Comparison of ENCODE assay signal across 8 mouse cellular contexts in the genomic region with DNA sequence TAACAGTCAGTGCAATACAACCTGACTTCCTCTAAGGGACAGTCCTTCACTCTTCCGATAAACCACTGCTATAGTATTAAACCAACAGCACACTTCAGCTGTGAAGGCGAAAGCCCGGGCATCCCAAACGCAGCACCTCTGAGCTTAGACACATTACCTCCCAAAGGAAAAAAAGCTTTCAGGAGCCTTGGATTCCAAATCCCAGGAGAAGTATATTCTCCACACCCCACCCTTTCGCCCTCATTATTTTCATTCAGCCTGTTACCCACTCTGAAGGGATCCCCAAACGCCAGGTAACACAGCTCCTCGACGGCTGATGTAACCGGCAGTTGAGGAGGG. TPM values are rescaled to one million over a fixed set of nuclear protein-coding genes. Genes with fewer than 3 reads are reported as not detected.
DNase-seq lines count a peak whose midpoint lies in the region; ATAC-seq and TF ChIP-seq lines count a peak whose summit lies in the region.

No protein-coding gene starts in this region.

- no peak; the same call in 1 of the 2 replicates for ATAC-seq in embryonic facial prominence, embryonic 11.5 days (replicated peaks; ENCODE audit: insufficient number of reproducible peaks, low FRiP score, low TSS enrichment, low read depth)
- no peak for ATAC-seq in hindbrain, embryonic 16.5 days
- no peak for ATAC-seq in midbrain, embryonic 16.5 days
- ATAC-seq in CD4-positive, CD25-positive, alpha-beta regulatory T cell, adult 4 months, result no peak

- peak overlapping the region; percentile 98 for H3K27ac ChIP-seq in layer of hippocampus, adult 2 months
- H3K27ac ChIP-seq in embryonic facial prominence, embryonic 11.5 days (replicated peaks; ENCODE audit: low read depth, low read length), result peak overlapping the region; percentile 99
- peak overlapping the region; percentile 100 for H3K27ac ChIP-seq in hindbrain, embryonic 16.5 days (ENCODE audit: low read depth, low read length)
- H3K27ac ChIP-seq in midbrain, embryonic 16.5 days (ENCODE audit: low read length), result peak overlapping the region; percentile 100

- peak overlapping the region; percentile 100 for H3K4me3 ChIP-seq in layer of hippocampus, adult 2 months
- H3K4me3 ChIP-seq in embryonic facial prominence, embryonic 11.5 days (ENCODE audit: low read depth, low read length), result peak overlapping the region; percentile 100
- H3K4me3 ChIP-seq in hindbrain, embryonic 16.5 days (ENCODE audit: low read length), result peak overlapping the region; percentile 100
- H3K4me3 ChIP-seq in midbrain, embryonic 16.5 days (ENCODE audit: low read depth, low read length), result peak overlapping the region; percentile 100

- no peak for TF ChIP-seq CTCF in layer of hippocampus, adult 2 months (conservative IDR thresholded peaks at IDR 0.05)

- H3K9me3 ChIP-seq in embryonic facial prominence, embryonic 11.5 days (replicated peaks; ENCODE audit: control insufficient read depth, low read length), result no peaks in the 10 kb centered on the region
- H3K9me3 ChIP-seq in hindbrain, embryonic 16.5 days (ENCODE audit: control insufficient read depth, low read length), result no peaks in the 10 kb centered on the region
- H3K9me3 ChIP-seq in midbrain, embryonic 16.5 days (replicated peaks; ENCODE audit: control insufficient read depth, low read length, poor library complexity, severe bottlenecking), result no peaks in the 10 kb centered on the region

- H3K4me2 ChIP-seq in embryonic facial prominence, embryonic 11.5 days (ENCODE audit: low read depth, low read length), result peak overlapping the region; percentile 60
- peak overlapping the region; percentile 84 for H3K4me2 ChIP-seq in hindbrain, embryonic 16.5 days (ENCODE audit: low read length)
- H3K4me2 ChIP-seq in midbrain, embryonic 16.5 days (ENCODE audit: low read length), result peak overlapping the region; percentile 67

- WGBS in embryonic facial prominence, embryonic 11.5 days, result 6% methylated on average over 9 of the region's 9 CpGs
- WGBS in hindbrain, embryonic 16.5 days, result 2% methylated on average over 9 of the region's 9 CpGs
- 3% methylated on average over 9 of the region's 9 CpGs for WGBS in midbrain, embryonic 16.5 days

- peak overlapping the region; percentile 45 for H3K9ac ChIP-seq in embryonic facial prominence, embryonic 11.5 days (replicated peaks; ENCODE audit: low read length)
- H3K9ac ChIP-seq in hindbrain, embryonic 16.5 days (ENCODE audit: low read depth, low read length), result peak overlapping the region; percentile 99
- peak overlapping the region; percentile 100 for H3K9ac ChIP-seq in midbrain, embryonic 16.5 days (ENCODE audit: low read depth, low read length)

- H3K36me3 ChIP-seq in embryonic facial prominence, embryonic 11.5 days (replicated peaks; ENCODE audit: control insufficient read depth, insufficient read depth, low read depth, low read length), result peaks cover 17% of the 10 kb centered on the region
- peaks cover 38% of the 10 kb centered on the region for H3K36me3 ChIP-seq in hindbrain, embryonic 16.5 days (ENCODE audit: control insufficient read depth, insufficient read depth, low read length)
- H3K36me3 ChIP-seq in midbrain, embryonic 16.5 days (ENCODE audit: control insufficient read depth, insufficient read depth, low read length), result peaks cover 33% of the 10 kb centered on the region

- no peaks in the 10 kb centered on the region for H3K4me1 ChIP-seq in embryonic facial prominence, embryonic 11.5 days (ENCODE audit: control insufficient read depth, insufficient read depth, low read length)
- peaks cover 12% of the 10 kb centered on the region for H3K4me1 ChIP-seq in hindbrain, embryonic 16.5 days (ENCODE audit: control insufficient read depth, insufficient read depth, low read depth, low read length)
- H3K4me1 ChIP-seq in midbrain, embryonic 16.5 days (ENCODE audit: control insufficient read depth, insufficient read depth, low read length), result peaks cover 16% of the 10 kb centered on the region

- no peaks in the 10 kb centered on the region for H3K27me3 ChIP-seq in embryonic facial prominence, embryonic 11.5 days (ENCODE audit: control insufficient read depth, insufficient read depth, low read length)
- no peaks in the 10 kb centered on the region for H3K27me3 ChIP-seq in hindbrain, embryonic 16.5 days (replicated peaks; ENCODE audit: control insufficient read depth, insufficient read depth, low read length)
- no peaks in the 10 kb centered on the region for H3K27me3 ChIP-seq in midbrain, embryonic 16.5 days (ENCODE audit: control insufficient read depth, insufficient read depth, low read depth, low read length)

- no peak for DNase-seq in layer of hippocampus, adult 2 months (ENCODE audit: low spot score in 2 of 2)
- DNase-seq in layer of hippocampus, postnatal 36 days, result no peak
- DNase-seq in embryonic facial prominence, embryonic 11.5 days (ENCODE audit: low spot score), result no peak
- no peak for DNase-seq in urinary bladder, postnatal 4 days (ENCODE audit: low spot score in 2 of 2)
- DNase-seq in frontal cortex, adult 2 months (ENCODE audit: extremely low spot score in 1 of 2, low spot score in 1 of 2), result no peak

RNA-seq across cellular contexts. Expression of a gene that starts 1.6 kb away (rescaled TPM):
- 100 to 1,000 TPM; 132 to 133 TPM for total RNA-seq in layer of hippocampus, adult 2 months (2021)
- 100 to 1,000 TPM; 113 to 134 TPM for total RNA-seq in layer of hippocampus, postnatal 36 days (2021)
- 44.8 and 46.2 TPM in 2 replicates for polyA plus RNA-seq in embryonic facial prominence, embryonic 11.5 days (2014; fragmentation: Nextera tagmentation; extraction: Ambion mirVana)
- polyA plus RNA-seq in hindbrain, embryonic 16.5 days (2015; fragmentation: Nextera tagmentation; extraction: Ambion mirVana), result 48.1 and 59.7 TPM in 2 replicates
- polyA plus RNA-seq in midbrain, embryonic 16.5 days (2015; fragmentation: Nextera tagmentation; extraction: Ambion mirVana), result 66.9 and 68.8 TPM in 2 replicates
- 10 to 100 TPM; 15.6 to 17.4 TPM for polyA plus RNA-seq in CD4-positive, CD25-positive, alpha-beta regulatory T cell, adult 4 months (2017; shearing (Covaris generic))
- polyA plus RNA-seq in frontal cortex, adult 2 months (2012; rRNA removed), result 144 and 153 TPM in 2 replicates

RNA-seq across cellular contexts. Expression of a gene that starts 14.5 kb away (rescaled TPM):
- total RNA-seq in layer of hippocampus, adult 2 months (2021), result 10 to 100 TPM; 81.9 to 86.7 TPM
- 10 to 100 TPM; 88.9 to 94.0 TPM for total RNA-seq in layer of hippocampus, postnatal 36 days (2021)
- 158 and 159 TPM in 2 replicates for polyA plus RNA-seq in embryonic facial prominence, embryonic 11.5 days (2014; fragmentation: Nextera tagmentation; extraction: Ambion mirVana)
- 136 and 137 TPM in 2 replicates for polyA plus RNA-seq in hindbrain, embryonic 16.5 days (2015; fragmentation: Nextera tagmentation; extraction: Ambion mirVana)
- polyA plus RNA-seq in midbrain, embryonic 16.5 days (2015; fragmentation: Nextera tagmentation; extraction: Ambion mirVana), result 121 and 127 TPM in 2 replicates
- polyA plus RNA-seq in CD4-positive, CD25-positive, alpha-beta regulatory T cell, adult 4 months (2017; shearing (Covaris generic)), result 10 to 100 TPM; 79.8 to 89.2 TPM
- polyA plus RNA-seq in frontal cortex, adult 2 months (2012; rRNA removed), result 97.2 and 102 TPM in 2 replicates

RNA-seq across cellular contexts. Expression of a gene that starts 26.4 kb away (rescaled TPM):
- total RNA-seq in layer of hippocampus, adult 2 months (2021), result 10 to 100 TPM; 69.1 to 70.1 TPM
- 10 to 100 TPM; 72.5 to 73.2 TPM for total RNA-seq in layer of hippocampus, postnatal 36 days (2021)
- polyA plus RNA-seq in embryonic facial prominence, embryonic 11.5 days (2014; fragmentation: Nextera tagmentation; extraction: Ambion mirVana), result 36.3 and 39.3 TPM in 2 replicates
- 70.7 and 76.5 TPM in 2 replicates for polyA plus RNA-seq in hindbrain, embryonic 16.5 days (2015; fragmentation: Nextera tagmentation; extraction: Ambion mirVana)
- 76.8 and 79.6 TPM in 2 replicates for polyA plus RNA-seq in midbrain, embryonic 16.5 days (2015; fragmentation: Nextera tagmentation; extraction: Ambion mirVana)
- polyA plus RNA-seq in CD4-positive, CD25-positive, alpha-beta regulatory T cell, adult 4 months (2017; shearing (Covaris generic)), result 10 to 100 TPM; 11.5 to 13.1 TPM
- 60.5 and 63.7 TPM in 2 replicates for polyA plus RNA-seq in frontal cortex, adult 2 months (2012; rRNA removed)

RNA-seq across cellular contexts. Expression of a gene that starts 38.7 kb away (rescaled TPM):
- total RNA-seq in layer of hippocampus, adult 2 months (2021), result under 1 TPM; 0.81 to 0.84 TPM
- total RNA-seq in layer of hippocampus, postnatal 36 days (2021), result under 1 TPM; 0.55 to 0.63 TPM
- 6.6 and 6.7 TPM in 2 replicates for polyA plus RNA-seq in embryonic facial prominence, embryonic 11.5 days (2014; fragmentation: Nextera tagmentation; extraction: Ambion mirVana)
- 0.56 and 14.3 TPM in 2 replicates for polyA plus RNA-seq in hindbrain, embryonic 16.5 days (2015; fragmentation: Nextera tagmentation; extraction: Ambion mirVana)
- polyA plus RNA-seq in midbrain, embryonic 16.5 days (2015; fragmentation: Nextera tagmentation; extraction: Ambion mirVana), result 0.39 and 0.71 TPM in 2 replicates
- polyA plus RNA-seq in CD4-positive, CD25-positive, alpha-beta regulatory T cell, adult 4 months (2017; shearing (Covaris generic)), result under 1 TPM; 0.18 to 0.38 TPM
- 1.2 and 1.9 TPM in 2 replicates for polyA plus RNA-seq in frontal cortex, adult 2 months (2012; rRNA removed)

Comparison
In these comparisons a context has a peak if more than half of its experiments do, and no peak if none do; other contexts are left out.
1. H3K9ac ChIP-seq: peak in every context shown above with its lines; median percentile 100 in midbrain, embryonic 16.5 days; 99 in hindbrain, embryonic 16.5 days; 45 in embryonic facial prominence, embryonic 11.5 days.